Mouse (Mus musculus) gastrocnemius, adult 18-20 months (tissue): ENCODE measurements around the gene Filip1l. TPM values are rescaled to one million over a fixed set of nuclear protein-coding genes. Genes with fewer than 3 reads are reported as not detected.

ENCODE experiments used
- DNase-seq: peaks from one replicate; pipeline ENCODE4 v3.0.0; 2021; ENCODE audit warnings: low spot score
- total RNA-seq, 2 experiments: library from RNA; stranded (reverse); gene quantifications; 2 replicates each; pipeline ENCODE4 v1.2.3; 2021

Gene Filip1l
- total RNA-seq, 2 experiments from 2014 or later, result 44.0 to 60.2 TPM

- no peak for DNase-seq
These were observed 43.4 kb downstream of the Filip1l start for GRCm38 (mm10) chr16:57396249-57396648.

GRCm38 (mm10) chr16:57397845-57398244, 45.0 kb downstream of the Filip1l start:
- DNase-seq, result no peak

GRCm38 (mm10) chr16:57398387-57399214, 45.7 kb downstream of the Filip1l start:
- peak; percentile 84 for DNase-seq

- no peak for DNase-seq
These were observed 46.7 kb downstream of the Filip1l start for GRCm38 (mm10) chr16:57399566-57399965.

GRCm38 (mm10) chr16:57401702-57402101, 48.8 kb downstream of the Filip1l start:
- no peak for DNase-seq

GRCm38 (mm10) chr16:57402910-57403309, 50.0 kb downstream of the Filip1l start:
- no peak for DNase-seq

- no peak for DNase-seq
These were observed 50.9 kb downstream of the Filip1l start for GRCm38 (mm10) chr16:57403825-57404224.

GRCm38 (mm10) chr16:57412766-57413165, 59.9 kb downstream of the Filip1l start:
- no peak for DNase-seq

GRCm38 (mm10) chr16:57416049-57416448, 63.2 kb downstream of the Filip1l start:
- peak; percentile 49 for DNase-seq

GRCm38 (mm10) chr16:57417017-57417416, 64.1 kb downstream of the Filip1l start:
- DNase-seq, result no peak

GRCm38 (mm10) chr16:57417955-57418354, 65.1 kb downstream of the Filip1l start:
- no peak for DNase-seq

- peak; percentile 30 for DNase-seq
These were observed 66.4 kb downstream of the Filip1l start for GRCm38 (mm10) chr16:57419332-57419731.

GRCm38 (mm10) chr16:57419881-57420280, 67.0 kb downstream of the Filip1l start:
- no peak for DNase-seq

- peak; percentile 75 for DNase-seq
These were observed 68.1 kb downstream of the Filip1l start for GRCm38 (mm10) chr16:57420773-57421556.

GRCm38 (mm10) chr16:57421680-57422417, 69.0 kb downstream of the Filip1l start:
- DNase-seq, result no peak

- no peak for DNase-seq
These were observed 70.3 kb downstream of the Filip1l start for GRCm38 (mm10) chr16:57423001-57423800.

GRCm38 (mm10) chr16:57426680-57427079, 73.8 kb downstream of the Filip1l start:
- DNase-seq, result no peak

- DNase-seq, result no peak
These were observed 74.8 kb downstream of the Filip1l start for GRCm38 (mm10) chr16:57427516-57428285.

GRCm38 (mm10) chr16:57428977-57429376, 76.1 kb downstream of the Filip1l start:
- DNase-seq, result no peak

GRCm38 (mm10) chr16:57431294-57431693, 78.4 kb downstream of the Filip1l start:
- DNase-seq, result no peak
